In genomic region chr3:145854427-145854826, GRCm38 (mm10) we compare ENCODE assay signal across 22 mouse cellular contexts.
DNase-seq lines count a peak whose midpoint lies in the region; ATAC-seq lines count a peak whose summit lies in the region.
"Had no signal": no experiment of that assay in that cellular context is flagged by ENCODE, and none has a peak within 500 bp of the region (broad histone marks: within the 10 kb centered on the region; RNA-seq: fewer than 3 reads in every experiment).

No protein-coding gene starts in this region.

- DNase-seq in forebrain, embryonic 10.5 days (ENCODE audit: extremely low spot score, low spot score), result no peak
- peak; percentile 66 for DNase-seq in forebrain, embryonic 14.5 days (ENCODE audit: low spot score)
- no peak for DNase-seq in cerebellum, postnatal 36 days
- no peak for DNase-seq in gastrocnemius, postnatal 36 days
- DNase-seq in spleen, adult 18-20 months, result no peak
- DNase-seq: adrenal gland, postnatal 14 days; cerebellum, adult 18-20 months; heart, adult 2 months; kidney, adult 9 months; kidney, postnatal 4 days; layer of hippocampus, postnatal 36 days; lung, embryonic 14.5 days; lung, postnatal 4 days; thymus, adult 18-20 months had no signal

- 0 out of 2 replicates have a peak overlapping the region, but pooled peaks have one; percentile 4 for H3K27ac ChIP-seq in forebrain, embryonic 10.5 days
- H3K27ac ChIP-seq in forebrain, embryonic 14.5 days (ENCODE audit: low read depth, low read length), result peak overlapping the region; percentile 50; the same call in 1 of the 2 replicates
- H3K27ac ChIP-seq in hindbrain, embryonic 16.5 days (ENCODE audit: low read depth, low read length), result no peak overlapping the region; the same call in 1 of the 2 replicates
- peak overlapping the region; percentile 40 for H3K27ac ChIP-seq in midbrain, embryonic 16.5 days (ENCODE audit: low read length)
- no peak overlapping the region for H3K27ac ChIP-seq in intestine, embryonic 15.5 days
- H3K27ac ChIP-seq: heart, embryonic 15.5 days; limb, embryonic 10.5 days had no signal

- H3K4me2 ChIP-seq in forebrain, embryonic 14.5 days (ENCODE audit: low read length), result no peak overlapping the region
- no peak overlapping the region for H3K4me2 ChIP-seq in hindbrain, embryonic 16.5 days (ENCODE audit: low read length)
- no peak overlapping the region for H3K4me2 ChIP-seq in midbrain, embryonic 16.5 days (ENCODE audit: low read length)
- no peak overlapping the region for H3K4me2 ChIP-seq in intestine, embryonic 15.5 days (replicated peaks)
- H3K4me2 ChIP-seq: heart, embryonic 15.5 days; liver, embryonic 11.5 days; lung, embryonic 14.5 days had no signal

- H3K4me3 ChIP-seq in forebrain, embryonic 10.5 days, result no peak overlapping the region
- H3K4me3 ChIP-seq in forebrain, embryonic 14.5 days (ENCODE audit: low read depth, low read length), result no peak overlapping the region
- H3K4me3 ChIP-seq in hindbrain, embryonic 16.5 days (ENCODE audit: low read length), result no peak overlapping the region
- no peak overlapping the region for H3K4me3 ChIP-seq in midbrain, embryonic 16.5 days (ENCODE audit: low read depth, low read length)
- no peak overlapping the region for H3K4me3 ChIP-seq in intestine, embryonic 15.5 days (replicated peaks)
- H3K4me3 ChIP-seq: heart, adult 2 months; heart, embryonic 15.5 days; limb, embryonic 10.5 days had no signal

- no peaks in the 10 kb centered on the region for H3K27me3 ChIP-seq in forebrain, embryonic 10.5 days (ENCODE audit: poor library complexity, severe bottlenecking)
- no peaks in the 10 kb centered on the region for H3K27me3 ChIP-seq in forebrain, embryonic 14.5 days (replicated peaks; ENCODE audit: control insufficient read depth, insufficient read depth, low read length)
- H3K27me3 ChIP-seq in hindbrain, embryonic 16.5 days (replicated peaks; ENCODE audit: control insufficient read depth, insufficient read depth, low read length), result no peaks in the 10 kb centered on the region
- no peaks in the 10 kb centered on the region for H3K27me3 ChIP-seq in midbrain, embryonic 16.5 days (ENCODE audit: control insufficient read depth, insufficient read depth, low read depth, low read length)
- H3K27me3 ChIP-seq in intestine, embryonic 15.5 days (replicated peaks), result no peaks in the 10 kb centered on the region
- H3K27me3 ChIP-seq: heart, embryonic 15.5 days; Patski had no signal

- no peak overlapping the region for H3K9ac ChIP-seq in forebrain, embryonic 14.5 days (ENCODE audit: low read length)
- H3K9ac ChIP-seq in hindbrain, embryonic 16.5 days (ENCODE audit: low read depth, low read length), result no peak overlapping the region
- no peak overlapping the region for H3K9ac ChIP-seq in midbrain, embryonic 16.5 days (ENCODE audit: low read depth, low read length)
- H3K9ac ChIP-seq in intestine, embryonic 15.5 days, result no peak overlapping the region
- H3K9ac ChIP-seq: heart, embryonic 15.5 days; lung, embryonic 14.5 days had no signal

- peaks cover 8% of the 10 kb centered on the region; the same call in 1 of the 2 replicates for H3K9me3 ChIP-seq in forebrain, embryonic 10.5 days
- H3K9me3 ChIP-seq in forebrain, embryonic 14.5 days (replicated peaks; ENCODE audit: control insufficient read depth, low read length), result no peaks in the 10 kb centered on the region
- 0 out of 2 replicates have a peak, but pooled peaks cover 4% of the 10 kb centered on the region for H3K9me3 ChIP-seq in hindbrain, embryonic 16.5 days (ENCODE audit: control insufficient read depth, low read length)
- peaks cover 6% of the 10 kb centered on the region for H3K9me3 ChIP-seq in midbrain, embryonic 16.5 days (replicated peaks; ENCODE audit: control insufficient read depth, low read length, poor library complexity, severe bottlenecking)
- no peaks in the 10 kb centered on the region for H3K9me3 ChIP-seq in intestine, embryonic 15.5 days
- H3K9me3 ChIP-seq: heart, embryonic 15.5 days; limb, embryonic 10.5 days had no signal

- H3K36me3 ChIP-seq in forebrain, embryonic 10.5 days (replicated peaks), result no peaks in the 10 kb centered on the region
- no peaks in the 10 kb centered on the region for H3K36me3 ChIP-seq in forebrain, embryonic 14.5 days (ENCODE audit: control insufficient read depth, insufficient read depth, low read length)
- H3K36me3 ChIP-seq in hindbrain, embryonic 16.5 days (ENCODE audit: control insufficient read depth, insufficient read depth, low read length), result no peaks in the 10 kb centered on the region
- 0 out of 2 replicates have a peak, but pooled peaks cover 4% of the 10 kb centered on the region for H3K36me3 ChIP-seq in midbrain, embryonic 16.5 days (ENCODE audit: control insufficient read depth, insufficient read depth, low read length)
- H3K36me3 ChIP-seq in intestine, embryonic 15.5 days, result no peaks in the 10 kb centered on the region
- H3K36me3 ChIP-seq: limb, embryonic 10.5 days had no signal

- 76% methylated on average over 5 of the region's 5 CpGs for WGBS in forebrain, embryonic 10.5 days
- WGBS in forebrain, embryonic 14.5 days, result 52% methylated on average over 5 of the region's 5 CpGs
- 55% methylated on average over 5 of the region's 5 CpGs for WGBS in hindbrain, embryonic 16.5 days
- WGBS in midbrain, embryonic 16.5 days, result 33% methylated on average over 5 of the region's 5 CpGs
- WGBS in intestine, embryonic 15.5 days, result 73% methylated on average over 5 of the region's 5 CpGs

- intact Hi-C loops in gastrocnemius, postnatal 36 days (cut with DNase I), result no loop called here

- ATAC-seq in forebrain, embryonic 14.5 days, result peak; percentile 62
- ATAC-seq in hindbrain, embryonic 16.5 days, result peak; percentile 71
- ATAC-seq in midbrain, embryonic 16.5 days, result peak; percentile 78
- no peak for ATAC-seq in intestine, embryonic 15.5 days
- ATAC-seq: activated CD4-positive, CD25-positive, alpha-beta regulatory T cell, adult 4 months; Patski had no signal

- H3K4me1 ChIP-seq in forebrain, embryonic 10.5 days, result 0 out of 2 replicates have a peak, but pooled peaks cover 5% of the 10 kb centered on the region
- H3K4me1 ChIP-seq in forebrain, embryonic 14.5 days (ENCODE audit: control insufficient read depth, insufficient read depth, low read length), result peaks cover 4% of the 10 kb centered on the region
- H3K4me1 ChIP-seq in hindbrain, embryonic 16.5 days (ENCODE audit: control insufficient read depth, insufficient read depth, low read depth, low read length), result no peaks in the 10 kb centered on the region
- H3K4me1 ChIP-seq in midbrain, embryonic 16.5 days (ENCODE audit: control insufficient read depth, insufficient read depth, low read length), result no peaks in the 10 kb centered on the region
- H3K4me1 ChIP-seq in intestine, embryonic 15.5 days (replicated peaks), result no peaks in the 10 kb centered on the region
- H3K4me1 ChIP-seq: limb, embryonic 10.5 days had no signal

Comparison
In these comparisons a context has a peak if more than half of its experiments do, and no peak if none do; other contexts are left out.
1. H3K27ac ChIP-seq: peak in forebrain, embryonic 10.5 days (single experiment), forebrain, embryonic 14.5 days (single experiment) and midbrain, embryonic 16.5 days (single experiment); none in hindbrain, embryonic 16.5 days (single experiment) and intestine, embryonic 15.5 days (single experiment).